Mouse (Mus musculus): ENCODE results near the gene Kcnk3. TPM values are rescaled to one million over a fixed set of nuclear protein-coding genes. Genes with fewer than 3 reads are reported as not detected.

Gene Kcnk3
- polyA plus RNA-seq, 1 experiment from 2014 or later, result 1.1 TPM

GRCm38 (mm10) chr5:30624908-30625307, 36.9 kb downstream of the Kcnk3 start:
- Histone ChIP-seq H3K9ac (no peak overlapping the region), H3K4me2 (replicated peaks) (no peak overlapping the region), H3K4me3 (no peak overlapping the region), H3K4me1 (peaks cover 14% of the 10 kb centered on the region), H3K27ac (no peak overlapping the region), H3K9me3 (no peaks in the 10 kb centered on the region), H3K36me3 (no peaks in the 10 kb centered on the region), H3K27me3 (peaks cover 26% of the 10 kb centered on the region)
- WGBS, result 52% methylated on average over 4 of the region's 4 CpGs
- no peak for ATAC-seq (ENCODE audit: insufficient number of reproducible peaks, insufficient read depth, low FRiP score, low TSS enrichment)

GRCm38 (mm10) chr5:30625379-30625778, 37.4 kb downstream of the Kcnk3 start:
- no peak overlapping the region for H3K27ac ChIP-seq
- no peak for ATAC-seq (ENCODE audit: insufficient number of reproducible peaks, insufficient read depth, low FRiP score, low TSS enrichment)
- no peak overlapping the region for H3K9ac ChIP-seq
- no peaks in the 10 kb centered on the region for H3K36me3 ChIP-seq
- no peak overlapping the region for H3K4me3 ChIP-seq
- H3K9me3 ChIP-seq, result no peaks in the 10 kb centered on the region
- H3K4me1 ChIP-seq, result peaks cover 14% of the 10 kb centered on the region
- H3K27me3 ChIP-seq, result peaks cover 25% of the 10 kb centered on the region
- 69% methylated on average over 3 of the region's 3 CpGs for WGBS
- H3K4me2 ChIP-seq (replicated peaks), result no peak overlapping the region

GRCm38 (mm10) chr5:30626331-30627105, 38.5 kb downstream of the Kcnk3 start:
- no peak overlapping the region for H3K4me3 ChIP-seq
- ATAC-seq (ENCODE audit: insufficient number of reproducible peaks, insufficient read depth, low FRiP score, low TSS enrichment), result no peak
- WGBS, result 76% methylated on average over 8 of the region's 8 CpGs
- H3K9me3 ChIP-seq, result no peaks in the 10 kb centered on the region
- H3K27me3 ChIP-seq, result peaks cover 14% of the 10 kb centered on the region
- no peaks in the 10 kb centered on the region for H3K36me3 ChIP-seq
- no peak overlapping the region for H3K4me2 ChIP-seq (replicated peaks)
- peaks cover 14% of the 10 kb centered on the region for H3K4me1 ChIP-seq
- H3K9ac ChIP-seq, result no peak overlapping the region
- no peak overlapping the region for H3K27ac ChIP-seq

GRCm38 (mm10) chr5:30628511-30628910, 40.5 kb downstream of the Kcnk3 start:
- no peak for ATAC-seq (ENCODE audit: insufficient number of reproducible peaks, insufficient read depth, low FRiP score, low TSS enrichment)
- Histone ChIP-seq H3K27ac (no peak overlapping the region), H3K4me3 (no peak overlapping the region), H3K36me3 (no peaks in the 10 kb centered on the region), H3K9me3 (no peaks in the 10 kb centered on the region), H3K4me1 (no peaks in the 10 kb centered on the region), H3K9ac (no peak overlapping the region), H3K4me2 (replicated peaks) (no peak overlapping the region), H3K27me3 (no peaks in the 10 kb centered on the region)
- 80% methylated on average over 3 of the region's 3 CpGs for whole genome bisulfite sequencing

GRCm38 (mm10) chr5:30630401-30630800, 42.4 kb downstream of the Kcnk3 start:
- H3K4me1 ChIP-seq, result no peaks in the 10 kb centered on the region
- WGBS, result 76% methylated on average over 6 of the region's 6 CpGs
- no peak overlapping the region for H3K9ac ChIP-seq
- no peak overlapping the region for H3K4me3 ChIP-seq
- no peaks in the 10 kb centered on the region for H3K36me3 ChIP-seq
- H3K27ac ChIP-seq, result no peak overlapping the region
- H3K4me2 ChIP-seq (replicated peaks), result no peak overlapping the region
- H3K27me3 ChIP-seq, result no peaks in the 10 kb centered on the region
- no peak for ATAC-seq (ENCODE audit: insufficient number of reproducible peaks, insufficient read depth, low FRiP score, low TSS enrichment)
- no peaks in the 10 kb centered on the region for H3K9me3 ChIP-seq

- H3K4me3 ChIP-seq, result no peak overlapping the region
- ATAC-seq (ENCODE audit: insufficient number of reproducible peaks, insufficient read depth, low FRiP score, low TSS enrichment), result no peak
- H3K27ac ChIP-seq, result no peak overlapping the region
- H3K27me3 ChIP-seq, result no peaks in the 10 kb centered on the region
- no peak overlapping the region for H3K9ac ChIP-seq
- no peaks in the 10 kb centered on the region for H3K9me3 ChIP-seq
- no peaks in the 10 kb centered on the region for H3K36me3 ChIP-seq
- no peaks in the 10 kb centered on the region for H3K4me1 ChIP-seq
- H3K4me2 ChIP-seq (replicated peaks), result no peak overlapping the region
- 57% methylated on average over 1 of the region's 1 CpGs for WGBS
These were observed 44.2 kb downstream of the Kcnk3 start for GRCm38 (mm10) chr5:30632134-30632533.

GRCm38 (mm10) chr5:30636994-30637393, 49.0 kb downstream of the Kcnk3 start:
- no peaks in the 10 kb centered on the region; the same call in 1 of the 2 replicates for H3K4me1 ChIP-seq
- 52% methylated on average over 7 of the region's 7 CpGs for WGBS
- H3K9me3 ChIP-seq, result no peaks in the 10 kb centered on the region
- no peak for ATAC-seq (ENCODE audit: insufficient number of reproducible peaks, insufficient read depth, low FRiP score, low TSS enrichment)
- H3K36me3 ChIP-seq, result no peaks in the 10 kb centered on the region
- H3K4me2 ChIP-seq (replicated peaks), result no peak overlapping the region
- H3K27me3 ChIP-seq, result no peaks in the 10 kb centered on the region
- H3K4me3 ChIP-seq, result no peak overlapping the region
- H3K9ac ChIP-seq, result no peak overlapping the region
- H3K27ac ChIP-seq, result no peak overlapping the region

GRCm38 (mm10) chr5:30638041-30638440, 50.1 kb downstream of the Kcnk3 start:
- H3K4me1 ChIP-seq, result no peaks in the 10 kb centered on the region; the same call in 1 of the 2 replicates
- no peak for ATAC-seq (ENCODE audit: insufficient number of reproducible peaks, insufficient read depth, low FRiP score, low TSS enrichment)
- H3K9me3 ChIP-seq, result no peaks in the 10 kb centered on the region
- H3K36me3 ChIP-seq, result no peaks in the 10 kb centered on the region
- no peaks in the 10 kb centered on the region for H3K27me3 ChIP-seq
- WGBS, result 3% methylated on average over 6 of the region's 6 CpGs
- H3K4me3 ChIP-seq, result no peak overlapping the region
- H3K4me2 ChIP-seq (replicated peaks), result no peak overlapping the region
- H3K27ac ChIP-seq, result no peak overlapping the region
- no peak overlapping the region for H3K9ac ChIP-seq

- ATAC-seq (ENCODE audit: insufficient number of reproducible peaks, insufficient read depth, low FRiP score, low TSS enrichment), result no peak
These were observed 55.7 kb downstream of the Kcnk3 start for GRCm38 (mm10) chr5:30643477-30644179.

GRCm38 (mm10) chr5:30646036-30646435, 58.1 kb downstream of the Kcnk3 start:
- H3K9me3 ChIP-seq, result no peaks in the 10 kb centered on the region
- no peaks in the 10 kb centered on the region for H3K36me3 ChIP-seq
- H3K9ac ChIP-seq, result no peak overlapping the region
- H3K27me3 ChIP-seq, result no peaks in the 10 kb centered on the region
- H3K4me2 ChIP-seq (replicated peaks), result no peak overlapping the region
- peaks cover 16% of the 10 kb centered on the region for H3K4me1 ChIP-seq
- H3K27ac ChIP-seq, result no peak overlapping the region
- no peak overlapping the region for H3K4me3 ChIP-seq
- WGBS, result 86% methylated on average over 2 of the region's 2 CpGs
- no peak for ATAC-seq (ENCODE audit: insufficient number of reproducible peaks, insufficient read depth, low FRiP score, low TSS enrichment)

More at GRCm38 (mm10) chr5:30643477-30644179, 55.7 kb downstream of the Kcnk3 start:
- Histone ChIP-seq H3K9ac (no peak overlapping the region), H3K36me3 (no peaks in the 10 kb centered on the region), H3K27me3 (no peaks in the 10 kb centered on the region), H3K4me1 (peaks cover 9% of the 10 kb centered on the region), H3K9me3 (no peaks in the 10 kb centered on the region), H3K4me2 (replicated peaks) (no peak overlapping the region), H3K4me3 (no peak overlapping the region), H3K27ac (no peak overlapping the region)
- WGBS, result 62% methylated on average over 5 of the region's 5 CpGs

GRCm38 (mm10) chr5:30647396-30647795, 59.4 kb downstream of the Kcnk3 start:
- H3K4me3 ChIP-seq, result peak overlapping the region; percentile 79
- no peak; the same call in 1 of the 2 replicates for ATAC-seq (ENCODE audit: insufficient number of reproducible peaks, insufficient read depth, low FRiP score, low TSS enrichment)
- H3K9me3 ChIP-seq, result no peaks in the 10 kb centered on the region
- WGBS, result 16% methylated on average over 9 of the region's 9 CpGs
- H3K4me1 ChIP-seq, result peaks cover 16% of the 10 kb centered on the region
- H3K27me3 ChIP-seq, result no peaks in the 10 kb centered on the region
- peak overlapping the region; percentile 91 for H3K4me2 ChIP-seq (replicated peaks)
- H3K36me3 ChIP-seq, result 0 out of 2 replicates have a peak, but pooled peaks cover under 1% of the 10 kb centered on the region
- peak overlapping the region; percentile 67 for H3K9ac ChIP-seq
- H3K27ac ChIP-seq, result peak overlapping the region; percentile 57; the same call in 1 of the 2 replicates
